Mouse (Mus musculus): Measurements from ENCODE around the gene Elovl4. TPM values are rescaled to one million over a fixed set of nuclear protein-coding genes. Genes with fewer than 3 reads are reported as not detected.

Gene Elovl4
- polyA plus RNA-seq, 1 experiment from 2014 or later = 30.4 TPM

- DNase-seq (ENCODE audit: extremely low spot score, low spot score) = no peak
- H3K27ac ChIP-seq = no peak overlapping the region
- no peaks in the 10 kb centered on the region for H3K9me3 ChIP-seq
- 0 out of 2 replicates have a peak, but pooled peaks cover 4% of the 10 kb centered on the region for H3K4me1 ChIP-seq
- H3K4me3 ChIP-seq = no peak overlapping the region
- WGBS = 89% methylated on average over 8 of the region's 8 CpGs
- no peaks in the 10 kb centered on the region for H3K27me3 ChIP-seq (ENCODE audit: poor library complexity, severe bottlenecking)
- H3K36me3 ChIP-seq (replicated peaks) = peaks cover 5% of the 10 kb centered on the region; the same call in 1 of the 2 replicates
Observed at GRCm38 (mm10) chr9:83797898-83798297, 8.2 kb downstream of the Elovl4 start.

GRCm38 (mm10) chr9:83796875-83797274 is 9.2 kb downstream of the Elovl4 start:
- no peak for DNase-seq (ENCODE audit: extremely low spot score, low spot score)
- no peaks in the 10 kb centered on the region for H3K27me3 ChIP-seq (ENCODE audit: poor library complexity, severe bottlenecking)
- H3K36me3 ChIP-seq (replicated peaks) = peaks cover 5% of the 10 kb centered on the region; the same call in 1 of the 2 replicates
- 92% methylated on average over 7 of the region's 7 CpGs for WGBS
- no peak overlapping the region for H3K4me3 ChIP-seq
- H3K9me3 ChIP-seq = no peaks in the 10 kb centered on the region
- no peaks in the 10 kb centered on the region for H3K4me1 ChIP-seq
- no peak overlapping the region for H3K27ac ChIP-seq

- no peak for DNase-seq (ENCODE audit: extremely low spot score, low spot score)
- no peaks in the 10 kb centered on the region for H3K4me1 ChIP-seq
- no peak overlapping the region for H3K27ac ChIP-seq
- H3K4me3 ChIP-seq = no peak overlapping the region
- no peaks in the 10 kb centered on the region for H3K27me3 ChIP-seq (ENCODE audit: poor library complexity, severe bottlenecking)
- no peaks in the 10 kb centered on the region for H3K9me3 ChIP-seq
- WGBS = 97% methylated on average over 6 of the region's 6 CpGs
- H3K36me3 ChIP-seq (replicated peaks) = peaks cover 25% of the 10 kb centered on the region
Observed at GRCm38 (mm10) chr9:83789326-83789725, 16.8 kb downstream of the Elovl4 start.

- DNase-seq (ENCODE audit: extremely low spot score, low spot score) = no peak
- 78% methylated on average over 1 of the region's 1 CpGs for WGBS
- Histone ChIP-seq H3K9me3 (no peaks in the 10 kb centered on the region), H3K36me3 (replicated peaks) (peaks cover 48% of the 10 kb centered on the region), H3K27me3 (ENCODE audit: poor library complexity, severe bottlenecking) (no peaks in the 10 kb centered on the region), H3K4me3 (no peak overlapping the region), H3K4me1 (no peaks in the 10 kb centered on the region), H3K27ac (no peak overlapping the region)
Observed at GRCm38 (mm10) chr9:83785501-83785900, 20.6 kb downstream of the Elovl4 start.

GRCm38 (mm10) chr9:83778317-83778960 is 27.6 kb downstream of the Elovl4 start:
- Histone ChIP-seq H3K9me3 (no peaks in the 10 kb centered on the region), H3K36me3 (replicated peaks) (peaks cover 29% of the 10 kb centered on the region), H3K4me1 (no peaks in the 10 kb centered on the region), H3K27ac (no peak overlapping the region), H3K27me3 (ENCODE audit: poor library complexity, severe bottlenecking) (no peaks in the 10 kb centered on the region), H3K4me3 (no peak overlapping the region)
- no peak for DNase-seq (ENCODE audit: extremely low spot score, low spot score)
- 91% methylated on average over 9 of the region's 9 CpGs for WGBS

- H3K36me3 ChIP-seq (replicated peaks) = no peaks in the 10 kb centered on the region
- 85% methylated on average over 4 of the region's 4 CpGs for WGBS
- H3K27ac ChIP-seq = no peak overlapping the region
- no peaks in the 10 kb centered on the region for H3K27me3 ChIP-seq (ENCODE audit: poor library complexity, severe bottlenecking)
- H3K9me3 ChIP-seq = no peaks in the 10 kb centered on the region
- H3K4me3 ChIP-seq = no peak overlapping the region
- no peak for DNase-seq (ENCODE audit: extremely low spot score, low spot score)
- no peaks in the 10 kb centered on the region for H3K4me1 ChIP-seq
Observed at GRCm38 (mm10) chr9:83761318-83761717, 44.8 kb downstream of the Elovl4 start.

GRCm38 (mm10) chr9:83731877-83732276 is 74.2 kb downstream of the Elovl4 start:
- Histone ChIP-seq H3K36me3 (replicated peaks) (no peaks in the 10 kb centered on the region), H3K4me3 (no peak overlapping the region), H3K9me3 (no peaks in the 10 kb centered on the region), H3K27me3 (ENCODE audit: poor library complexity, severe bottlenecking) (peaks cover 4% of the 10 kb centered on the region; the same call in 1 of the 2 replicates), H3K4me1 (peaks cover 5% of the 10 kb centered on the region; the same call in 1 of the 2 replicates), H3K27ac (no peak overlapping the region)
- 89% methylated on average over 2 of the region's 2 CpGs for WGBS
- no peak for DNase-seq (ENCODE audit: extremely low spot score, low spot score)

GRCm38 (mm10) chr9:83730836-83731235 is 75.2 kb downstream of the Elovl4 start:
- no peak overlapping the region for H3K27ac ChIP-seq
- WGBS = 84% methylated on average over 7 of the region's 7 CpGs
- H3K4me1 ChIP-seq = peaks cover 10% of the 10 kb centered on the region; the same call in 1 of the 2 replicates
- no peaks in the 10 kb centered on the region for H3K9me3 ChIP-seq
- no peaks in the 10 kb centered on the region for H3K36me3 ChIP-seq (replicated peaks)
- peaks cover 10% of the 10 kb centered on the region for H3K27me3 ChIP-seq (ENCODE audit: poor library complexity, severe bottlenecking)
- no peak for DNase-seq (ENCODE audit: extremely low spot score, low spot score)
- H3K4me3 ChIP-seq = no peak overlapping the region

Other genes starting within 250 kb of the Elovl4 start
- gene Ttk, start 28.4 kb upstream of the Elovl4 start, polyA plus RNA-seq (2016; fragmentation: Nextera tagmentation; extraction: Ambion mirVana) = 53.6 and 56.2 TPM in 2 replicates
- 66.4 and 66.8 TPM in 2 replicates for gene Bckdhb, start 118.9 kb upstream of the Elovl4 start, polyA plus RNA-seq (2016; fragmentation: Nextera tagmentation; extraction: Ambion mirVana)